Mouse (Mus musculus) skeletal muscle tissue, adult 2 months (tissue): Measurements from ENCODE around the gene Gpr33.

Source experiments
- DNase-seq: peaks from one replicate; pipeline ENCODE4 v3.0.0-alpha.2; 2012; ENCODE audit warnings: low read depth, low spot score

Gpr33 gene

DNA sequence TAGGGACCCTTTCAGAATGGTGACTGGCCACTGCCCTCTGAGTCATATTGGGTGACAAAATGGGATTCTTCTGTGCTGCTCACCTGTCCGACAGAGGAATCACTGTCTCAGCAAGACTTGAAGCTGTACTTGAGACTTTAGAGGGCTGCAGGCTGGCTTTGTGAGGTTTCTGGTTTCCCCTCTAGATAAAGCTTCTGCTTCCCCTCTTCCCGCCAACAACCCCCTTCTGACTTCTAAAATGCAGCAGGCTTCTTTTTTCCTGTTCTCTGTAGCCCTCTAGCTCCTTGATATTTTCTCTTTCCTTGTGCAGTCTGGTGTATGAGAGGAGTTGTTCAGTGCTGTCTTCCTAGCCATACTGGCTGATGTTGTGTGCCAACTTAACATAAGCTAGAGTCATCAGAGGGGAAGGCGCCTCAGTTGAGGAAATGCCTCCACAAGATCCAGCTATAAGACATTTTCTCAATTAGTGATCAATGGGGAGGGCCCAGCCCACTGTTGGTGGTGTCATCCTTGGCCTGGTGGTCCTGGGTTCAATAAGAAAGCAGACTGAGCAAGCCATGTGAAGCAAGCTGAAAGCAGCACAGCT lies 42.6 kb downstream of the Gpr33 start:
- DNase-seq = no peak

DNA sequence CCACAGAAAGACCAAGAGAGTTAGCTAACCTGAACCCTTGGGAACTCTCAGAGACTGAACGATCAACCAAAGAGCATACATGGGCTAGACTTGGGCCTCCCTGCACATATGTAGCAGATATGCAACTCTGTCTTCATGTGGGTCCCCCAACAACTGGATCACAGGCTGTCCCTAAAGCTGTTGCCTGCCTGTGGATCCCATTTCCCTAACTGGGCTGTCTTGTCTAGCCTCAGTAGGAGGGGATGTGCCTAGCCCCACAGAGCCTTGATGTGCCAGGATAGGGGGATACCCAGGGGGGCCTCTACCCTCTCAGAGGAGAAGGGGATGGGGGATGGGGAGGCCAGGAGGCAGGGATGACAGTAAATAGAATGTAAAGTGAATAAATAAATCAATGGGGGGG lies 44.2 kb downstream of the Gpr33 start:
- DNase-seq = no peak

DNA sequence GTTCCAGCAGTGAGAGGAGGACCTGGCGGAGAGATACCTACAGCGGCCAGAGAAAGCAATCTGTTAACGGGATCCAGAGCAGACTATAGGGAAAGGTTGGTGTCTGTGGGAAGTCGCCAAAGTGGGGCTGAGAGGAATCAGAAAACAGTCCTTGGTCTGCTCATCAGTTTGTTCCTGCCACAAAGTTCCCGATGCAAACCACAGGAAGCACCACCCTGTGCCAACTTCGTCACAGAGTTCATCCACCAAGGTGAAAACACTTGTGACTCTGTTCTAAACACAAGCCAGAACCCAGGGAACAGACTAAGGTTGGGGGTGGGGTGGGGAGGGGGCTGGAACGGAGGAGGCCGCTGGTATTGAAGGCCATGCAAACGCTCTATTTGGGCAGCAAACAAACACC lies 51.3 kb downstream of the Gpr33 start:
- DNase-seq = no peak

DNA sequence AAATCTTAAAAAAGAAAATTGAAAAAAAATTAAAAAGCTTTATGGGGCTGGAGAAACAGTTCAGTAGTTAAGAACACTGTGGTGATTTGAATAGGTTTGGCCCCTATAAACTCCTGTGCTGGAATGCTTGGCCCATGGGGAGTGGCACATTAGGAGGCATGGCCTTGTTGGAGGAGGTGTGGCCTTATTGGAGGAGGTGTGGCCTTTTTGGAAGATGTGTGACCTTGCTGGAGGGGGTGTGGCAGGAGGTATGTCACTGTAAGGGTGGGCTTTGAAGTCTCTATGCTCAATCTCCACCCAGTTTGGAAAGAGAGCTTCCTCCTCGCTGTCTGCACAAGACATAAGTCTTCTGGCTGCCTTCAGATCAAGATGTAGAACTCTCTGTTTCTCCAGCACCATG lies 53.5 kb downstream of the Gpr33 start:
- no peak for DNase-seq
